Mouse (Mus musculus) limb, embryonic 12.5 days (tissue): ENCODE measurements at regions not wholly inside any gene's neighbourhood (a gene's known extent, or its start where the extent isn't known, plus 50 kb on each side); places are given as distances from the start of the nearest gene placed in this dataset. TPM values are rescaled to one million over a fixed set of nuclear protein-coding genes. Genes with fewer than 3 reads are reported as not detected.
A peak's percentile ranks its signal among the peaks of the same experiment; 100 is the strongest.
"Not testable (repeated sequence)": the region's sequence is repeated elsewhere in the genome, so short reads cannot be mapped to it uniquely, and the experiment has no call there.

Source experiments
- ATAC-seq: fragments of 200-750 bp; cut with Nextera tagmentation; 2 replicates; pipeline ENCODE4 v1.8.0; 2017; ENCODE audit warnings: low read depth, moderate TSS enrichment; ENCODE audit not compliant: insufficient number of reproducible peaks, insufficient read depth, low FRiP score, low TSS enrichment
- H3K27ac ChIP-seq: fragments of 300-500 bp; sonication (generic); 2 replicates; pipeline ENCODE4 v1.5.1; 2016; ENCODE audit warnings: mild to moderate bottlenecking, moderate library complexity
- H3K27me3 ChIP-seq: fragments of 300-500 bp; sonication (generic); 2 replicates; pipeline ENCODE4 v1.6.1; 2016; ENCODE audit warnings: mild to moderate bottlenecking, moderate library complexity
- H3K36me3 ChIP-seq: fragments of 300-500 bp; sonication (generic); 2 replicates; pipeline ENCODE4 v1.6.1; 2016; ENCODE audit warnings: mild to moderate bottlenecking, moderate library complexity
- H3K4me1 ChIP-seq: fragments of 300-500 bp; sonication (generic); replicated peaks from 2 replicates; pipeline ENCODE4 v1.6.1; 2016
- H3K4me2 ChIP-seq: fragments of 300-500 bp; sonication (generic); 2 replicates; pipeline ENCODE4 v1.6.1; 2016; ENCODE audit warnings: mild to moderate bottlenecking, moderate library complexity
- H3K4me3 ChIP-seq: fragments of 300-500 bp; sonication (generic); replicated peaks from 2 replicates; pipeline ENCODE4 v1.5.1; 2016; ENCODE audit warnings: mild to moderate bottlenecking
- H3K9ac ChIP-seq: fragments of 300-500 bp; sonication (generic); replicated peaks from 2 replicates; pipeline ENCODE4 v1.6.1; 2016; ENCODE audit warnings: mild to moderate bottlenecking, moderate library complexity
- H3K9me3 ChIP-seq: fragments of 300-500 bp; sonication (generic); 2 replicates; pipeline ENCODE4 v1.6.1; 2016; ENCODE audit warnings: mild to moderate bottlenecking, moderate library complexity
- WGBS: fragments of 180-500 bp; shearing (Covaris S2); methylation state at CpG from one replicate; pipeline ENCODE4 v1.1.7; 2016; 5-methylcytosine and 5-hydroxymethylcytosine counted together
- microRNA-seq: library from miRNA; unstranded; fragments of <30 nt; microRNA quantifications from one replicate; pipeline ENCODE4, GENCODE M21; 2017

DNA sequence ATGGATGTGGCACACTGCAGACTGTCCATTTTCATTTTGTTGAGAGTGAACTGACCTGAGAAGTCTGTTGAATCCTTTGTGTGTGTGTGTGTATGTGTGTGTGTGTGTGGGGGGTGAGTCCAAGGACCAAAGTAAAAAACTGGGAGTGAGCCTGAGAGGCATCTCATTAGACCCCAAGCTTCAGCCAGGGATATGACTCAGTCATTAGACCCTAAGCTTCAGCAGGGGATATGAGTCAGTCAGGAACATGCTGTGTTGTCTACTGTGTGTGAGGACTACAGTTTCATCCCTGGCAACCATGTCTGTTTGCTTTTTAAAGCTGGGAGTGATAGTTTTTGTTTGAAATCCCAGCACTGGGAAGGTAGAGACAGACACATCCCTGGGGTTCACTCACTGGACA, 74.8 kb upstream of the Btbd11 start:
- no peaks in the 10 kb centered on the region; the same call in 1 of the 2 replicates for H3K4me1 ChIP-seq
- H3K27me3 ChIP-seq = no peaks in the 10 kb centered on the region
- no peaks in the 10 kb centered on the region for H3K36me3 ChIP-seq
- no peaks in the 10 kb centered on the region for H3K9me3 ChIP-seq
- ATAC-seq = no peak
- no peak overlapping the region for H3K9ac ChIP-seq
- no peak overlapping the region for H3K27ac ChIP-seq
- H3K4me2 ChIP-seq = no peak overlapping the region
- H3K4me3 ChIP-seq = no peak overlapping the region

DNA sequence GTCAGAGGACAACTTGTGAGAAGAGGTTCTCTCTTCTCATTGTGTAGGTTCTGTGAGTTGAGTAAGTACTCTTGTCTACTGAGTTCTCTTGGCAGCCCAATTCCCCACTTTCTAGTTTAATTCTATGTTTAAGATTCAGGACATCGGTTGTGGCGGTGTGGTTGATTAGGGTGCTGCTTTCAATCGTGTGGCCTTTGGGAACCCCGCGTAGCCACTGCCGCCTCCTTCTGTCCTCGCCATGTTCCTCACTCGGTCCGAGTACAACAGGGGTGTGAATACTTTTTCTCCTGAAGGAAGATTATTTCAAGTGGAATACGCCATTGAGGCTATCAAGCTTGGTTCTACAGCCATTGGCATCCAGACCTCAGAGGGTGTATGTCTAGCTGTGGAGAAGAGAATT, 73.3 kb upstream of the Btbd11 start:
- not testable (repeated sequence) for H3K27ac ChIP-seq, H3K36me3 ChIP-seq, H3K4me3 ChIP-seq

DNA sequence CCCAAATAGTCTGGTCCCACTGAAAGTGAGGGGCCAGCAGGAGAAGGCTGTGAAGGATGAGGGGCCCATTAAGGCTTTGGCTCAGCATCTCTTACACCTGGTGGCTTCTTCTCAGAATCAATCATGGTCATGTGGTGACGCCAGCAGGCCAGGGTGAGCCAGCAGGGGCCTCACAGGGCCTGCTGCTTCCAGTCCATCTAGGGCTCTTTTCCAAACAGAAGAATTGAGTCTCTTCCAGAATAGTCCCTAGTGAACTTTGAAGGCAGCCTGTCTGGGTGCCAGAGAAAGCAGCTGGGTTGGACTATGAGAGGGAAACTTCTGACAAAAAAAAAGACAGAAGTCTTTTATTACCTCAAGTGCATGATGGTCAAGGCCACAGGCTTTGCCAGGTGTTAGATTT, 65.6 kb upstream of the Btbd11 start:
- H3K27me3 ChIP-seq = no peaks in the 10 kb centered on the region
- no peaks in the 10 kb centered on the region for H3K4me1 ChIP-seq
- H3K4me3 ChIP-seq = no peak overlapping the region
- H3K9ac ChIP-seq = no peak overlapping the region
- 0 out of 2 replicates have a peak, but pooled peaks cover 3% of the 10 kb centered on the region for H3K9me3 ChIP-seq
- H3K36me3 ChIP-seq = no peaks in the 10 kb centered on the region
- ATAC-seq = no peak
- H3K27ac ChIP-seq = no peak overlapping the region
- H3K4me2 ChIP-seq = no peak overlapping the region
- WGBS = 74% methylated on average over 1 of the region's 1 CpGs

More for the DNA sequence above, 73.3 kb upstream of the Btbd11 start:
- not testable (repeated sequence) for ATAC-seq, H3K9ac ChIP-seq, H3K4me1 ChIP-seq, H3K9me3 ChIP-seq, H3K4me2 ChIP-seq, H3K27me3 ChIP-seq
- 93% methylated on average over 10 of the region's 10 CpGs for WGBS

DNA sequence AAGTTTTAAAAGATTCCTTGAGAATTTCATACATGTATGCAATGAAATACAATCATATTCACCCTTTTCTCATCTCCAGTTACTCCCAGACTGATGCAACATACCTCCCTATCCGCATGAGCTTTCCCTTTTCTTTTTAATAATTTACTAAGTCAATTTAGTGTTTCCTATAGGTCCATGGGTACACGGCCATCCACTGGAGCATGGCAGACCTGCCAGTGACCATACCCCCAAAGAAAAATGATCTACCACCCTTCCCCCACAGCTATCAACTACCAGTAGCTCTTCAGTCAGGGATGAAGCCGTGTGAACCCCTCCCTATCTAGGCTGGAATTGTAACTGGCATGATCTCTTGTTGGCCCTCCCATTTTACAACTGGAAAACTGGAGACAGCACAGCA, 64.3 kb upstream of the Btbd11 start:
- Histone ChIP-seq H3K27me3 (no peaks in the 10 kb centered on the region), H3K36me3 (no peaks in the 10 kb centered on the region), H3K9ac (no peak overlapping the region), H3K4me1 (no peaks in the 10 kb centered on the region), H3K27ac (no peak overlapping the region), H3K4me3 (no peak overlapping the region), H3K4me2 (no peak overlapping the region), H3K9me3 (0 out of 2 replicates have a peak, but pooled peaks cover 3% of the 10 kb centered on the region)
- ATAC-seq = no peak
- WGBS = 85% methylated on average over 3 of the region's 3 CpGs

DNA sequence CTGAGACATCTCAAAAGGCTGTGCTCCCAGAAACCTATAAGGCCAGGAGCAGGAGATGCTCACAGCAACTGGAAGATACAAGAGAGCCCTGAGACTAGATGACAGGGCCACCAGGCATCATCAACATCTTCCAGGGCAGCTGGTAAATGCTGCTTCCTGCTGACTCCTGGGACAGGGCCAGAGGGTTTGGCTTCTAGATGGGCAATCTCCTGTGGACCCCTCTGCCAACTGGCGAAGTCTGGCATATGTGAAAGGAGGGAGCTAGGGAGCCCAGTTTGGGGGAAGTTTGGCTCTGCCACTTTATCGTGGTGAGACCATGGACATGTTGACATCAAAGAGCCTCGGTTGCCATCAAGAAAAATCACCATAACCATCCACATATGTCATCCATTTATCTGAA, 57.2 kb upstream of the Btbd11 start:
- H3K27me3 ChIP-seq = no peaks in the 10 kb centered on the region
- 79% methylated on average over 3 of the region's 3 CpGs for WGBS
- ATAC-seq = no peak

DNA sequence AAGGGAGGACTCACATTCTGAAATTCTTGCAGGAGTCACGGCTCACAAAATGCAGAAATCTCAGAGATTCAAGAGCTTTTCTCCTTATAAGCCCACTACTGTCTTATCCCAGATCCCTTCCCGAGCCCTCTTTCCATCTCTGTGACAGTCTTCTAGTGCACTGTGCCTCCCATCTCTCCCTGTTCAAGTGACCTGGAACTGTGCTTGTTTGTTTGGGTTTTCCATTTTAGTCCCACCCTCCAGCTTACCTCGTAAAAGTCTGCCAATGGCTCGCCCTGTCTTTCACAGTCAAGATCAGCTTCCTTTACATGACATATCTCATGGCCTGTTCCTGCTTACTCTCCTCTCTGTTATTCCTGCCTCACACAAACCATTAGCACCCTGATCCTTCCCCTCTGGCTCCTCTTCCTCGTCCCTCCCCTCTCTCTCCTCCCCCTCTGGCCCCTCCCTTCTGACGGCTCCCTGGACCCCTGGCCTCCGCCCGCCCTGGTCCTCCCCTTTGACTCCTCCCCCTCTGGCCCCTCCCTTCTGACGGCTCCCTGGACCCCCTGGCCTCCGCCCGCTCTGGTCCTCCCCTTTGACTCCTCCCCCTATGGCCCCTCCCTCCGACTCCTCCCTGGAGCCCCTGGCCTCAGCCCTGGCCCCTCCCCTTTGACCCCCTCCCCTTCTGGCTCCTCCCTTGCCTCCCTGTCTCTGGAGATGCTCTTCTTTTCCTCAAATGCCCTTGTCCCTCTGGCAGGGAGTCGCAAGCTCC, 55.5 kb upstream of the Btbd11 start:
- Histone ChIP-seq H3K4me3 (no peak overlapping the region), H3K36me3 (no peaks in the 10 kb centered on the region), H3K4me2 (peak overlapping the region; percentile 39), H3K27ac (no peak overlapping the region), H3K4me1 (0 out of 2 replicates have a peak, but pooled peaks cover 5% of the 10 kb centered on the region), H3K9me3 (no peaks in the 10 kb centered on the region), H3K27me3 (no peaks in the 10 kb centered on the region), H3K9ac (no peak overlapping the region)
- WGBS = 9% methylated on average over 13 of the region's 13 CpGs
- no peak for ATAC-seq

More for the DNA sequence above, 57.2 kb upstream of the Btbd11 start:
- no peak overlapping the region for H3K9ac ChIP-seq
- no peak overlapping the region for H3K27ac ChIP-seq
- no peak overlapping the region for H3K4me3 ChIP-seq
- H3K4me1 ChIP-seq = 0 out of 2 replicates have a peak, but pooled peaks cover 5% of the 10 kb centered on the region
- H3K4me2 ChIP-seq = no peak overlapping the region
- H3K36me3 ChIP-seq = no peaks in the 10 kb centered on the region
- H3K9me3 ChIP-seq = no peaks in the 10 kb centered on the region

Small RNA genes in the stretch of these regions (microRNA-seq; reads per million reads assigned to microRNA genes)
- gene Gm27392 = not detected
